Mouse (Mus musculus): ENCODE measurements around the gene Cfap100. TPM values are rescaled to one million over a fixed set of nuclear protein-coding genes. Genes with fewer than 3 reads are reported as not detected.

The Cfap100 gene
- polyA plus RNA-seq, 1 experiment from 2014 or later: 0.44 TPM

DNA sequence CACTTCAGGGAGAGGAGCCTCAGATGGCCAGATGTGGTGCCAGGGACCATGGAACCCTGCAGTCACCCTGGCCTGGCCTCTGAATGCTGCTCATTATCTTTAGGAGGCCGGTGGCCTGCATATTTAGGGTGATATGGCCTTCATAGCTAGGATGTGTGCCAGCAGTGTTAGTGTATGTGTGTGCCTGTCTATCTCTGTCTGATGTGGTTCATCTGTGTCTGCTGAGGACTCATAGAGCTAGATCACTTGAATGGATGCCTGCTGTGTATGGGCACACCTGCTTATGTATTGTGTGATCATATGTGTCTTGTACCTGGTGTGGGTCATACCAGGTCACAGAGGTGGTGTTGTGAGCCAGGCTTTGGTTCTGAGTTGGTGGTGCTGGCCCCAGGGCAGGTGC, 39.6 kb upstream of the Cfap100 start:
- 86% methylated on average over 1 of the region's 1 CpGs for WGBS
- H3K4me3 ChIP-seq: no peak overlapping the region
- no peak overlapping the region for H3K9ac ChIP-seq
- peaks cover 16% of the 10 kb centered on the region; the same call in 1 of the 2 replicates for H3K36me3 ChIP-seq
- H3K4me1 ChIP-seq: peaks cover 32% of the 10 kb centered on the region
- no peak overlapping the region for H3K4me2 ChIP-seq
- no peak overlapping the region for H3K27ac ChIP-seq
- no peak for ATAC-seq (ENCODE audit: insufficient number of reproducible peaks, low FRiP score, low TSS enrichment, low read depth)
- no peaks in the 10 kb centered on the region for H3K9me3 ChIP-seq
- peaks cover 8% of the 10 kb centered on the region; the same call in 1 of the 2 replicates for H3K27me3 ChIP-seq

DNA sequence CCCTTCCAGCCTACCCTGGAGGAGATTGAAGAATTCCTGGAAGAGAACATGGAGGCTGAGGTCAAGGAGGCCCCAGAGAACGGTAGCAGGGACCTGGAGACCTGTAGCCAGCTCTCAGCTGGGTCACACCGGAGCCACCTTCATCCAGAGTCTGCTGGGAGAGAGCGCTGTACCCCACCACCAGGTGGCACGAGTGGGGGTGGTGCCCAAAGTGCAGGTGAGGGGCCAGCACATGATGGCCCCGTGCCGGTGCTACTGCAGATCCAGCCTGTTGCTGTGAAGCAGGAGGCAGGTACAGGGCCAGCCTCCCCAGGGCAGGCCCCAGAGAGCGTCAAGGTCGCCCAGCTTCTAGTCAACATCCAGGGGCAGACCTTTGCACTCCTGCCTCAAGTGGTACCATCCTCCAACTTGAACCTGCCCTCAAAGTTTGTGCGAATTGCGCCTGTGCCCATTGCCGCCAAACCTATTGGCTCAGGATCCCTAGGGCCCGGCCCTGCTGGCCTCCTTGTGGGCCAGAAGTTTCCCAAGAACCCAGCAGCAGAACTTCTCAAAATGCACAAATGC, 38.3 kb upstream of the Cfap100 start:
- Histone ChIP-seq H3K4me2 (no peak overlapping the region), H3K27ac (no peak overlapping the region), H3K9me3 (no peaks in the 10 kb centered on the region), H3K4me3 (no peak overlapping the region), H3K27me3 (peaks cover 16% of the 10 kb centered on the region), H3K9ac (no peak overlapping the region), H3K36me3 (peaks cover 16% of the 10 kb centered on the region; the same call in 1 of the 2 replicates), H3K4me1 (peaks cover 36% of the 10 kb centered on the region)
- 92% methylated on average over 12 of the region's 12 CpGs for WGBS
- ATAC-seq (ENCODE audit: insufficient number of reproducible peaks, low FRiP score, low TSS enrichment, low read depth): no peak

DNA sequence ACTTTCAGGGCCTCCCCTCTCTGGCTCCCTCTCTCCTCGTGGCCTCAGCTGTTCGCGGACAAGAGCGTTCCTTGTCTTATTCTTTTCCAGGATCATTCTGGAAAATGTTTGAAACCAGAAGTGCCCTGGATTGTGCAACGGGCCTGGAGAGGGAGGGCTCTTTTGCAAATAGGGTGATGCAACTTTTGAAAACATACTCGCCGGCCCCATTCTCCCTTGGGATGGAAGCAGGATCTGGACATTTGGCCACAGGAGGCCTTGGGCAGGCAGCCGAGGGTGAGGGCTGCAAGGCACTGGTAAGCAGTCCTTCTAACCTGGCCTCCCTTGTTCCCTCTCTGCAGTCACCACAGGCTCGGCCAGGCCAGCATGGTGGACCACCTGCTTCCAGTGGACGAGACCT, 37.5 kb upstream of the Cfap100 start:
- ATAC-seq (ENCODE audit: insufficient number of reproducible peaks, low FRiP score, low TSS enrichment, low read depth): no peak

DNA sequence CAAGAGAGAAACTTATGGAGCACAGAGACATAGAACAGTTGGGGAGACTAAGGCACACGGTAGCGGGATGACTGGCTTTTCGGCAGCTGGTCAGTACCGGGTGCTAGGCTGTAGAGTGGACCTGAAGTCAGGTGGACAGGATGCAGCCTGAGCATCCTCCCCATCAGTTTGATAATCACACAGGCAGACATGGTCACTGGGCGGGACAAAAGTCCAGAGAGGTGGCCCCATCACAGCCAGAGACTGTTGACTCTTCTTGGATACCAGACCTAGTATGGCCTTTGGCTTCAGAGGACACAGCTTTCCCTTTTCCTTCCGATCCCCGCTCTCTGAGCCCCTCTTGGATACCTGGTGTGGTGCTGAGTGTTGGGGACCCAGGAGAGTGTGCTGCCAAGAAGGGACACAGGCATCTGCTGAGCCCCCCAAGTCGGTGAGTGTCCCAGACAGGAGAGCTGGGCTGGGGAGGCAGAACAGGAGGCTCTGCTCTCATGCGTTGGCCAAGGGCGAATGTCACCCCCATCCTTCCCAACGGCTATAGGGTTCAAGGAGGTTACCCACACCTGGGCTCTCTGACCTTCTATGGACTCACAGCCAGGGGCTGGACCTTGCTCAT, 36.5 kb upstream of the Cfap100 start:
- no peak for ATAC-seq (ENCODE audit: insufficient number of reproducible peaks, low FRiP score, low TSS enrichment, low read depth)
- Histone ChIP-seq H3K4me3 (no peak overlapping the region), H3K36me3 (peaks cover 16% of the 10 kb centered on the region; the same call in 1 of the 2 replicates), H3K4me1 (peaks cover 23% of the 10 kb centered on the region), H3K9me3 (no peaks in the 10 kb centered on the region), H3K27ac (no peak overlapping the region), H3K9ac (no peak overlapping the region), H3K4me2 (no peak overlapping the region), H3K27me3 (peaks cover 29% of the 10 kb centered on the region)
- 91% methylated on average over 11 of the region's 11 CpGs for WGBS

More for the DNA sequence above, 37.5 kb upstream of the Cfap100 start:
- H3K9me3 ChIP-seq: no peaks in the 10 kb centered on the region
- H3K27ac ChIP-seq: no peak overlapping the region
- peaks cover 30% of the 10 kb centered on the region for H3K4me1 ChIP-seq
- no peak overlapping the region for H3K9ac ChIP-seq
- 75% methylated on average over 10 of the region's 10 CpGs for WGBS
- H3K4me3 ChIP-seq: no peak overlapping the region
- H3K36me3 ChIP-seq: peaks cover 16% of the 10 kb centered on the region; the same call in 1 of the 2 replicates
- peaks cover 24% of the 10 kb centered on the region for H3K27me3 ChIP-seq
- no peak overlapping the region for H3K4me2 ChIP-seq

DNA sequence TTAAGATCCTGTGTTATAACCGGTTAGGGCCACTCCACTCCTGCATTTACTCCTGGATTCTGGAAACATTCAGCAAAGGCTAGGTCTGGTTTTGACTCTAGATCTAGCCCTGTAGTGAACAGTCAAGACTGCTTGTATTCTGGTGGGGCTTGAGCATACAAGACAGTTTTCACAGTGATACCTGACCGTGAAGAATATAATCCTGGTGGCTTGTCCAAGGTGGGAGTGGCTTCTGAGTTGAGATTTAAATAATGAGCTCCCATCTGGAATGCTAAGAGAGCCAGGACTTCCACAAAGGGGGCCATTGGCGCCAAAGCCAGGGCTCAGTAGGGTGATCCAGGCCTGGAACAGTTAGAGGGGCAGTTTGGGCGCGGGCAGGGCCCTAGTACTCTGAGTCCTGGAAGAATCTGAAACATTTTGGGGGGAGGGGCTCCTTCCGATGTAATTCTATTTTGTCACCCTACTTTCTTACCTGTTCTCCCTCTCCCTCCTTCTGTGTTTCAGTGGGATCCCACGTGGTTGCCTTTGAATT, 35.4 kb upstream of the Cfap100 start:
- peaks cover 16% of the 10 kb centered on the region; the same call in 1 of the 2 replicates for H3K36me3 ChIP-seq
- H3K4me2 ChIP-seq: peak overlapping the region; percentile 99
- H3K4me1 ChIP-seq: peaks cover 23% of the 10 kb centered on the region
- no peaks in the 10 kb centered on the region for H3K9me3 ChIP-seq
- WGBS: 30% methylated on average over 7 of the region's 7 CpGs
- peak overlapping the region; percentile 66 for H3K4me3 ChIP-seq
- H3K27ac ChIP-seq: no peak overlapping the region
- H3K9ac ChIP-seq: no peak overlapping the region
- H3K27me3 ChIP-seq: peaks cover 29% of the 10 kb centered on the region
- ATAC-seq (ENCODE audit: insufficient number of reproducible peaks, low FRiP score, low TSS enrichment, low read depth): no peak

DNA sequence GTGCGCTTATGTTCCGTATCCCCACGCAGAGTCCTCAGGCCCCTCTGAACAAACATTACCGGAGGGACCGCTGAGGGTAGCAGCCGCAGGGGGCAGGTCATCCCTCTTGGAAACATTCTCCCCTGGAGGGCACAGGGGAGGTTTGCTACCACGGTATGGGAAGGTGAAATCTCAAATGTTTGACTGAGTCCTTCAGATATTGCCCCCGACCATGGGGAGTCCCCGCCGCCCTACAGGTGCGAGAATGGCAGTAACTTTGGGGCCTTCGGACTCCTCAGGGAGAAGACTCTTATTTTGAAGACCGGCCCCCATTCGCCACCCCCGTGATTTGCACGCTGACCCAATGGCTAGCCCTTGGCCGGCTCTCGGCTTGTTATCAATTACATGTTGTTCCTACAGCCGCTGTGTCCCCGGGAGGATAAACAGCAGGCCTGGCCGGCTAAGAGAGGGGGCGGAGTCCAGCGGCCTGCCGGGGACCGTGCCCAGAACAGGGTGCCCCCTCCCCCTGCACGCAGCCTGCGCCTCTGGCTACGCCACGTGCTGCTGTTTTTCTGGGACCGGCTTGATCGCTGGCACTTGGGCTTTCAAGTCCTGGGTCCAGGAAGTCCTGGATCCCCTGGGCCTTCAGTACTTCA, 34.7 kb upstream of the Cfap100 start:
- Histone ChIP-seq H3K4me1 (peaks cover 23% of the 10 kb centered on the region), H3K27ac (no peak overlapping the region), H3K4me2 (peak overlapping the region; percentile 99), H3K9ac (no peak overlapping the region), H3K27me3 (peaks cover 29% of the 10 kb centered on the region), H3K36me3 (peaks cover 16% of the 10 kb centered on the region; the same call in 1 of the 2 replicates), H3K4me3 (peak overlapping the region; percentile 66), H3K9me3 (no peaks in the 10 kb centered on the region)
- WGBS: under 1% methylated on average over 31 of the region's 31 CpGs
- peak; percentile 77 for ATAC-seq (ENCODE audit: insufficient number of reproducible peaks, low FRiP score, low TSS enrichment, low read depth)

DNA sequence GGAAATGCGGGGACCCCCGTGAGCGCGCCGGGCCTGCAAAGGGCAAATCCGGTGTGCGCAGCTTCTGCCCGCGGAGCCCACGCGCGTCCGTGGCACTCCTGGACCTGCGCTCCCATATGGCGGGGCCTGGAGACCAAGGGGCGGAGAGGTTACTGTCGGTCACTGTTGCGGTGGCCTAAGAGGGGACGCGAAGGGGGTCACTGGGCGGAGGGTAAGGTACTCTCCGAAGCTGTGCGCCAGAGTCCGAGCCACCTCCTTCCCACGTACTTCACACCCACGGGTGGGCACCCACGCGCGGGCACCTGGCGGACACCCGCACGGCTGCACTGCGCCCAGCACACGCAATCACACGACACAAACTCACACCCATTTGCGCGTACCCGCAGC, 34.2 kb upstream of the Cfap100 start:
- H3K9me3 ChIP-seq: no peaks in the 10 kb centered on the region
- peak overlapping the region; percentile 66 for H3K4me3 ChIP-seq
- ATAC-seq (ENCODE audit: insufficient number of reproducible peaks, low FRiP score, low TSS enrichment, low read depth): no peak
- no peak overlapping the region for H3K27ac ChIP-seq
- H3K36me3 ChIP-seq: peaks cover 14% of the 10 kb centered on the region; the same call in 1 of the 2 replicates
- WGBS: under 1% methylated on average over 38 of the region's 38 CpGs
- H3K4me1 ChIP-seq: peaks cover 23% of the 10 kb centered on the region
- H3K9ac ChIP-seq: peak overlapping the region; percentile 42
- peak overlapping the region; percentile 99 for H3K4me2 ChIP-seq
- peaks cover 29% of the 10 kb centered on the region for H3K27me3 ChIP-seq

DNA sequence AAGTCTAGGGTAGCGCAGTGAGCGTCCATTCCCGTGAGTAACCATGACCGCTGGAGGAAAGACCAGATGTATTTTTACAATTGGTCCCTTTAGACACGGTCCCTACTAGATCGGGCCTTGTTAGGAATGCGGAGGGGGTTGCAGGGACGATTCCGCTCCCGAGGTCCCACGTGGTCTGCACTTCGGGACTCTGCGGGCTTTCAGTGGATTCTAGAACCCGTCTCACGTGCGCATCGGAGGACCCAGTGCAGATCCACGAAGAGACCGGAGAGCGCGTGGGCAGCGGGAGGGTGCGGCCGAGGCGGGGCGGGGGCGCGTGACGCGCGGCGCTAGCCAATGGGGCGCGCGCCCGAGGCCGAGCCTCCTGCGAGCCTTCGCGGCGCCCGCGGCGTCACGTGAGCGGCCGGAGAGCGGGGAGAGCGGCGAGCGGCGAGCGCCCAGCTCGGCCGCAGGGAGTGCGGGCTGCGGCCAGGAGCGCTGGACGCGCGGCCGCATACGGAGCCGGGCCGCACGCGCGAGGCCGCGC, 33.6 kb upstream of the Cfap100 start, which contains the start of gene Klf15:
TSS of gene Klf15 (plus strand) at position 396 of the 526 bp plus-strand sequence.
- Histone ChIP-seq H3K27me3 (peaks cover 29% of the 10 kb centered on the region), H3K9me3 (no peaks in the 10 kb centered on the region), H3K9ac (peak within 1 kb of the TSS; percentile 42), H3K4me1 (peaks cover 23% of the 10 kb centered on the region), H3K27ac (no peak within 1 kb of the TSS), H3K4me2 (peak within 1 kb of the TSS; percentile 99), H3K4me3 (peak within 1 kb of the TSS; percentile 66), H3K36me3 (peaks cover 8% of the 10 kb centered on the region; the same call in 1 of the 2 replicates)
- ATAC-seq (ENCODE audit: insufficient number of reproducible peaks, low FRiP score, low TSS enrichment, low read depth): peak; percentile 57; the same call in 1 of the 2 replicates
- under 1% methylated on average over 63 of the region's 70 CpGs for WGBS

DNA sequence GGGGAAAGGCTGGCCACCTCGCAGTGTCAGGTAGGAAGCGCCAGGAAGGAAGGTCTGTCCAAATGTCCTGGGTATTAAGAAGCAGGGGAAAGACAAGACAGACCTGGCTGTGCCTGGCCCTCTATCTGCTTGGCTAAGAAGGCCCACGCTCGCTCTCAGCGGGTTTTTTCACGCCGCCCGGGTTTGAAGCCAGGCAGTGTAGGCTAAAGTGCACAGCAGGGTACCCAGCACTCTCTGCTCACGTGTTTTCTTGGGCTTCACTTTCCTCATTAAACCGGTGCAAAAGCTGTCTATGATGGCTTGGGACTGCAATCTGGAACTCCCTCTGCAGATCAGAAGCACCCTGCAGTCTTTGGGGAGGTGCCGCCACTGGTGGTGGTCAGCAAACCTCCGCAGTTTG, 33.2 kb upstream of the Cfap100 start:
- H3K36me3 ChIP-seq: 0 out of 2 replicates have a peak, but pooled peaks cover 4% of the 10 kb centered on the region
- no peak for ATAC-seq (ENCODE audit: insufficient number of reproducible peaks, low FRiP score, low TSS enrichment, low read depth)
- H3K4me3 ChIP-seq: peak overlapping the region; percentile 66
- H3K9ac ChIP-seq: no peak overlapping the region
- 20% methylated on average over 12 of the region's 12 CpGs for WGBS
- H3K4me1 ChIP-seq: peaks cover 23% of the 10 kb centered on the region
- H3K4me2 ChIP-seq: peak overlapping the region; percentile 99
- H3K27ac ChIP-seq: no peak overlapping the region
- no peaks in the 10 kb centered on the region for H3K9me3 ChIP-seq
- peaks cover 29% of the 10 kb centered on the region for H3K27me3 ChIP-seq

DNA sequence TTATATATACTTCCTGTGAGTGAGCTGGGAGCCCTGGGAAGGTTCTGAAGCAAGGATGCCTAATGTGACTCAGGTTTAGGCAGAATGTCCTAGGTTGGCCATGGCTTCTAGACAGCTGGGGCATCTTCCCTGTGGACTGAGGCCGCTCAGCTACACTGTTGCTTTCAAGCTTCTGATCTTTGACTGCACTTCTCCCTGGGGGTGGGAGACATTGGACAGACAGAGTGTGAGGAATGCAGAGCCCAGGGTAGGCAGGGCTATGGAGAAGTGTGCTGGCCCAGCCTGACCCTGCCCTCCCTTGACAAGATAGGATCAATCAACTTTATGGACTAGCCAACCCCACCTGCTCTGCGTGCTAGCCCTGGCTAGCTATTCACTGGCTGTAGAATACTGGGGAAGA, 32.6 kb upstream of the Cfap100 start:
- WGBS: 40% methylated on average over 2 of the region's 2 CpGs
- no peak for ATAC-seq (ENCODE audit: insufficient number of reproducible peaks, low FRiP score, low TSS enrichment, low read depth)
- Histone ChIP-seq H3K36me3 (no peaks in the 10 kb centered on the region), H3K4me2 (no peak overlapping the region), H3K9ac (no peak overlapping the region), H3K27me3 (peaks cover 29% of the 10 kb centered on the region), H3K4me3 (no peak overlapping the region), H3K27ac (no peak overlapping the region), H3K4me1 (peaks cover 23% of the 10 kb centered on the region), H3K9me3 (no peaks in the 10 kb centered on the region)

DNA sequence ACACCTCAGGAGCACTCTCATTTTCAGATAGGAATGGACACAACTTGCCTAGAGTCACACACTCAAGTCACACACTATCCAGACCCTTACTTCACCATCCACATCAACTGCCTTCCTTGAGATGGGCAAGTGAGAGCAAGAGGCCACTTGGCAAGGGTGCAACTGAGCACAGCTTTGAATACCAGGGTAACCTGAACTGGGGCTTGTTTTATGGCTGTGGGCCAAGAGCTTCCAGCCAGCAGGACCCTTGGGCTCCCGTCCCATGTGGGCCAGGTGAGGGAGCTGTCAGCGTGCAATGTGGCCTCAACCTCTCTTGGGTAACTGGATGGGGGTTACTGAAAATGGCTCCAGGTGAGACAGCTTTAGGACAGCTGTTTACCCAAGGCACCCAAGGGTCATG, 28.8 kb upstream of the Cfap100 start:
- Histone ChIP-seq H3K27me3 (peaks cover 17% of the 10 kb centered on the region), H3K4me3 (no peak overlapping the region), H3K27ac (no peak overlapping the region), H3K4me2 (no peak overlapping the region), H3K4me1 (peaks cover 7% of the 10 kb centered on the region; the same call in 1 of the 2 replicates), H3K9me3 (no peaks in the 10 kb centered on the region), H3K9ac (no peak overlapping the region), H3K36me3 (no peaks in the 10 kb centered on the region)
- WGBS: 51% methylated on average over 2 of the region's 2 CpGs
- no peak for ATAC-seq (ENCODE audit: insufficient number of reproducible peaks, low FRiP score, low TSS enrichment, low read depth)

Measured in limb, embryonic 15.5 days (tissue).